8 mouse cellular contexts compared by ENCODE assay signal in the genomic region with DNA sequence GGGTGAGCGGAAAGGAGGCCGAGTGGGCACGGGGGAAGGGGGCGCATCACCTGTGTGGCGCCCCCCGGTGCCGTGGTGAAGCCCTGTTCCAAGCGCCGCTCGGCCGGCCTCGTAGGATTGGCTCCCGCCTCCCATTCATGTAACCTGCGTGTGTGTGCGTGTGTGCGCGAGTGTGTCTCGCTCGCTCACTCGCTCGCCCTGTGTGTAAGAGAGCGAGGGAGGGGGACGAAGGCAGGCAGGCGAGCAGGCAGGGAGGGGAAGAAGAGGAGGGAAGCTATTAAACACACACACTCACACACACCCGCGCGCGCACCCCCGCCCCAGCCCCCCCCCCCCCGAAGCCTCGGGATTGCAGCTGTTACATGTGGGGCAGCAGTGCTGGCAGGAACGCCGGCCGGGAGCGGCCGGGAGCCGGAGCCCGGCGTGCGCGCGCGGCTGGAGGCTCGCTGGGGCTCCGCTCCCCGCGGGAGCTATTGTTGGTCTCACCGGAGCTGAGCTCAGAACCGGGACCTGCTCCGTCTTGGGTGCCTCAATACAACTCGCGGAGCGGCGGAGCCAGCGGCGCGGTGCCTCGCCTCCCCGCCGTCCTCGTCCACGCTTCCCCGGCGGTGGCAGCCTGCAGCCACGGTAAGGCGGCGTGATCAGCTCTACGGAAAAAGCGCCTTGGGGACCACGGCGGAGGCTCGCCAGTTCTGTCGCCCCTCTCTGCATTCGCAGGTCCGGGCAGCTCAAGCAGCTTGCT. TPM values are rescaled to one million over a fixed set of nuclear protein-coding genes. Genes with fewer than 3 reads are reported as not detected.
A peak's percentile ranks its signal among the peaks of the same experiment; 100 is the strongest.
DNase-seq lines count a peak whose midpoint lies in the region; ATAC-seq and TF ChIP-seq lines count a peak whose summit lies in the region.

No protein-coding gene starts in this region.

- peak; percentile 65 for DNase-seq in MN1 (ENCODE audit: low spot score)
- DNase-seq in adrenal gland, postnatal 14 days = peak; percentile 65
- DNase-seq in layer of hippocampus, postnatal 36 days = peak; percentile 71 to 72
- peak; percentile 4 for DNase-seq in splenic B cell, adult 2 months (ENCODE audit: low read depth, low spot score)
- no peak for DNase-seq in thymus, postnatal 25 days

- no peaks in the 10 kb centered on the region for H3K36me3 ChIP-seq in hindbrain, embryonic 12.5 days
- H3K36me3 ChIP-seq in splenic B cell, adult 2 months (ENCODE audit: control insufficient read depth, insufficient read depth, low read length, poor library complexity, severe bottlenecking) = no peaks in the 10 kb centered on the region

- peak overlapping the region; percentile 56 for H3K4me3 ChIP-seq in embryonic fibroblast, embryonic 13.5 days (ENCODE audit: insufficient read depth, low read length)
- H3K4me3 ChIP-seq in hindbrain, embryonic 12.5 days = peak overlapping the region; percentile 73

- H3K4me1 ChIP-seq in embryonic fibroblast, embryonic 13.5 days (ENCODE audit: control insufficient read depth, insufficient read depth, low read length) = no peaks in the 10 kb centered on the region; the same call in 1 of the 2 replicates
- H3K4me1 ChIP-seq in hindbrain, embryonic 12.5 days = peaks cover 23% of the 10 kb centered on the region

- H3K27ac ChIP-seq in embryonic fibroblast, embryonic 13.5 days (ENCODE audit: insufficient read depth, low read length) = no peak overlapping the region
- peak overlapping the region; percentile 94 for H3K27ac ChIP-seq in hindbrain, embryonic 12.5 days

- no peaks in the 10 kb centered on the region for H3K9me3 ChIP-seq in hindbrain, embryonic 12.5 days (replicated peaks)

- no peak; the same call in 1 of the 2 replicates for TF ChIP-seq POLR2A in embryonic fibroblast, embryonic 13.5 days (IDR thresholded peaks at IDR 0.05; ENCODE audit: low read depth, low read length)

- H3K9ac ChIP-seq in hindbrain, embryonic 12.5 days = peak overlapping the region; percentile 89

- TF ChIP-seq CTCF in embryonic fibroblast, embryonic 13.5 days (IDR thresholded peaks at IDR 0.05; ENCODE audit: borderline replicate concordance, insufficient read depth, low read length) = peak; percentile 11; the same call in 1 of the 2 replicates

- H3K27me3 ChIP-seq in hindbrain, embryonic 12.5 days = peaks cover 22% of the 10 kb centered on the region
- no peaks in the 10 kb centered on the region; the same call in 1 of the 2 replicates for H3K27me3 ChIP-seq in splenic B cell, adult 2 months (ENCODE audit: control insufficient read depth, insufficient read depth, low read length, poor library complexity, severe bottlenecking)

- peak overlapping the region; percentile 92 for H3K4me2 ChIP-seq in hindbrain, embryonic 12.5 days (replicated peaks)

- WGBS in hindbrain, embryonic 12.5 days = under 1% methylated on average over 65 of the region's 75 CpGs

- peak; percentile 71 for ATAC-seq in hindbrain, embryonic 12.5 days (ENCODE audit: low FRiP score)
- ATAC-seq in megakaryocyte progenitor cell, adult 5-6 weeks (replicated peaks; ENCODE audit: poor library complexity) = 0 out of 2 replicates have a peak, but pooled peaks have one; percentile 24

RNA-seq across cellular contexts. Expression of gene Tenm4, which starts 38.9 kb away (rescaled TPM):
- total RNA-seq in adrenal gland, postnatal 14 days (2021) = 11.3 and 15.6 TPM in 2 replicates
- 4.8 and 17.3 TPM in 2 replicates for polyA plus RNA-seq in embryonic fibroblast, embryonic 13.5 days (2011; ENCODE audit: insufficient read length, low read depth, missing spikeins)
- 38.5 and 43.1 TPM in 2 replicates for polyA plus RNA-seq in hindbrain, embryonic 12.5 days (2016; fragmentation: Nextera tagmentation; extraction: Ambion mirVana)
- total RNA-seq in layer of hippocampus, postnatal 36 days (2021) = 100 to 1,000 TPM; 116 to 124 TPM
- total RNA-seq in megakaryocyte progenitor cell, adult 5-6 weeks (2015) = not detected in 2 replicates
- total RNA-seq in megakaryocyte progenitor cell, adult 5-6 weeks (2017) = not detected in 2 replicates

Comparison
In these comparisons a context has a peak if more than half of its experiments do, and no peak if none do; other contexts are left out.
1. RNA of gene Tenm4, which starts 38.9 kb away (total RNA-seq): 116 to 124 TPM in layer of hippocampus, postnatal 36 days and 11.3 to 15.6 TPM in adrenal gland, postnatal 14 days; not detected in megakaryocyte progenitor cell, adult 5-6 weeks; every median in the first group is over 10 times any median in the second.